Mouse (Mus musculus): ENCODE measurements around the gene Pnpo.

Pnpo gene

DNA sequence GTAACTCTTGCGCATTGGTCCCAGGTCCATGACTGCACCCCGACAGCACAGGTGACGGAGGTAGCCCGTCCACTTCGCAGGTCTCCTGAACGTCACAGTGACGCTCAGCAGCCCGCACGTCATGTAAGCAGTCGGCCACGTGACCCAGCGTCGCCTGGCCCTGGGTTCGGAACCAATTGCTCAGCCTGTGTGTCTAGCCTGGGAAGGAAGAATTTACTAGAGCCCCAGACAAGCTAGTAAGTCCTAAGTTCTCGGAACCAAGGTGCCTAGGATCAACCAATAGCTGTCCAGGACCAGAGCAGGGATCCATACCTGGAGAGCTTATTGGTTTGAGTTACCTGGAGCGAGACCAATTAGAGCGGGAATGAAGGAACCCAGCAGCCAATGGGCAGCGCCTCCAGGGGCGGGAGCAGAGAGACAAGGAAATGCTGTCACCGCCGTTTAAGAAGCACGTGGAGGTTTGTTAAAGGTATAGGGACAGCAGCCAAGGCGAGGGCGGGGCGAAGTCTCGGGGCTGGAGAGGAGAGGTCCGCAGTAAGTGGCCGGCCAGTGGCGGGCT, at the start of gene Pnpo:
TSS of gene Pnpo (minus strand) at position 241 of the 559 bp plus-strand sequence.
- CTCF ChIA-PET, result no interaction called here

- CTCF ChIA-PET, result interaction anchor here (0.7 kb wide), 1 partner anchor 20 kb away, joined by 3 read pairs; no protein-coding TSS in a partner anchor
These were observed 49.0 kb upstream of the Pnpo start for GRCm38 (mm10) chr11:96992722-96993311.

DNA sequence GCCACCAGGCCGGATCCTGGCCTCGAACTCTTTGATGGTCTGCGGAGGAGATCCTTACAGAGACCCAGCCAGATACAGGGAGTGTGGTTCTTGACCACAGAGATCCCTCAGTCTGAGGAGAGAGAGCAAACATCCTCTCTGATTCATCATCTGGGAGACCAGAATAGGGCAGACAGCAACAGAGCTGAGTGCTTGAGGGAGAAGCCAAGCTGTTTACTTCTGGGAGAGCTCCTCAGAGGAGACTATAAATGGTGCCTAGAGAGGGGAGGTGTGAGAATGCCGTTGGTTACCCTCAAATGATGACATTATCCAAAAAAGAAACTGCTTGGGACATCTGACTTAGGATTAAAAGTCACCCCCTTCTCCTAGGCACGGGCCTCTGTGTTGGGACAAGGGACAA, 47.7 kb upstream of the Pnpo start:
- CTCF ChIA-PET, result no interaction called here

DNA sequence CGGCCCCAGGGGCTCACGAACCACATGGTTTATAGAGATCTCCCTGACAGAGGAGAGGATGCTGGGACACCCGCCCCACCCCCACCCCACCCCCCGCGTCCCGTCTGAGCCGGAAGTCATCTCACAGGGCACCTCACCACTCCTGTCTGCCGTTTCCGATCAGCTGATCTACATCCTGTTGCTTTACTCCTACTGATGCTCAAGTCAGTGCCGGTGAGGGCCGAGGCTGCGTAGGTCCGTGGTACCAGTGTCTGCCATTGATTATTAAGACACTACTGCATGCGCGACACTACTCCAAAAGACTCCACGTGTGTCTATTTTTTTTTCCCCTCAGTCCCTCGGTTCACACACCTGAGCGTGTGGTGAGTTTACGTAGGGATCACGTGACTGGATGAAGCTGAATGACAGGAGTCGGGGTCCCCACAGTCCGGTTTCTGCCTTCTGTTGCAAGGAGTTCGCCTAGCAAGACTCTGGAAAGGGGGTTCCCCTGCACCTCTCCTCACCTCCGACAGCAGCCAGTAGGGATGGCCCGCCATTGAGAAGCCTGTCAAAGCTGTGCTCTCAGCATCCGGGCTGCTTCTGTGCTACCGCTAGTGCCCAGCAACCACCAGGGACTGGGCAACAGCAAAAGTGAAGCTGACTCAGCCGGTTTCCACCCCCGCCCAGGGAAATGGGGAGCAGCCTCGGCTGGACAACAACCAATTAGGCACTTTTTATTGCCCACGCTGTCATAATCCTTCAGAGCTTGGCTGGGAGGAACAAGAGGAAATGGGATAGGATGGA, 44.3 kb upstream of the Pnpo start:
- CTCF ChIA-PET, result interaction anchor here (0.6 to 3.3 kb wide), 2 partner anchors 13 to 35 kb away, joined by 4 to 15 read pairs; no protein-coding TSS in a partner anchor

DNA sequence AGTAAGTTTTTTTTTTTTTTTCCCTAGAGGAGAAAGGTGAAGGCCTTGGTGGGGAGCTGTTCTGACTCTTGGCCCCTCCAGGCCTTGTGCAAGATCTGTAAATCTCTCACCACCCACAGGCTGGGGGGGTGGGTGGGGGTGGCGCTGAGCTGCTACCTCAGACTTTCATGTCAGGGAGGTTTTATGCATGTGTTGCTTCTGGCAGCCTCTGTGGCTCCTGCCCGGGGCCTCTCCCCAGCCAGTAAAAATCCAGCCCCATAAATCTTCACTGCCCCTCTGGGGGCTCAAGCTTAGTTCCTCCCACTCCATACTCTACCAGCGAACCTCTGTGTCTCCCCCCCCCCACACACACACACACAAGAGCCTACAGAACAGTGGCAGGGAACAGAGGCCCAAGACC, 42.7 kb upstream of the Pnpo start:
- CTCF ChIA-PET, result interaction anchor here (0.6 kb wide), 1 partner anchor 314 kb away, joined by 3 read pairs; no protein-coding TSS in a partner anchor

- CTCF ChIA-PET, result interaction anchor here (1.0 to 2.8 kb wide), 2 partner anchors 12 to 37 kb away, joined by 3 to 22 read pairs; no protein-coding TSS in a partner anchor
These were observed 41.1 kb upstream of the Pnpo start for GRCm38 (mm10) chr11:96984903-96985302.

DNA sequence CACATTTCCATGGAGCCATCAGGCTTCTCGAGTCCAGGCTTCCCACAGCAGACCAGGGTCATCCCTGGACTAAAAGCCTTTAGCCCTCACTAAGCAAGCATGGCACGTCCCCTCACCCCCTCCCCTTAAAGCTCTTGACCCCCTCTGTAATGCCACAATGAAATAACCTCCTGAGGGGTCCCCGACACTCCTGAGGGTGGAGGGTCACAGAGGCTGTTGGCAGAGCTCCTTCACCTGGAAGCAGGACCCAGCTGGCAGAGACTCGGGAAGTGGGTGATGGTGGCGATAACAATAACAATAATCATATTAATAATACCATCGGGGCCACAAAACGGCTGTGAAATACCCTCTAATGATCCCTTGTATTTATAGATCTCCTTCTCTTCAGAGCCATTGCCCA, 39.1 kb upstream of the Pnpo start, which contains the start of gene Sp2:
TSS of gene Sp2 (minus strand) at position 101 of the 400 bp plus-strand sequence.
- CTCF ChIA-PET, result interaction anchor here (1.1 to 2.8 kb wide), 2 partner anchors 39 to 41 kb away, joined by 4 to 22 read pairs; no protein-coding TSS in a partner anchor

- CTCF ChIA-PET, result interaction anchor here (0.7 to 2.8 kb wide), 3 partner anchors 39 to 63 kb away, joined by 3 to 22 read pairs (median 6); no protein-coding TSS in a partner anchor
These were observed 38.6 kb upstream of the Pnpo start for GRCm38 (mm10) chr11:96982355-96982754.

GRCm38 (mm10) chr11:96981461-96981860, 37.7 kb upstream of the Pnpo start:
- CTCF ChIA-PET, result interaction anchor here (0.7 to 1.5 kb wide), 3 partner anchors 40 to 62 kb away, joined by 3 to 6 read pairs (median 4); no protein-coding TSS in a partner anchor

GRCm38 (mm10) chr11:96980021-96980420, 36.2 kb upstream of the Pnpo start:
- CTCF ChIA-PET, result interaction anchor here (0.6 to 0.7 kb wide), 2 partner anchors 62 to 118 kb away, joined by 4 to 5 read pairs; no protein-coding TSS in a partner anchor

DNA sequence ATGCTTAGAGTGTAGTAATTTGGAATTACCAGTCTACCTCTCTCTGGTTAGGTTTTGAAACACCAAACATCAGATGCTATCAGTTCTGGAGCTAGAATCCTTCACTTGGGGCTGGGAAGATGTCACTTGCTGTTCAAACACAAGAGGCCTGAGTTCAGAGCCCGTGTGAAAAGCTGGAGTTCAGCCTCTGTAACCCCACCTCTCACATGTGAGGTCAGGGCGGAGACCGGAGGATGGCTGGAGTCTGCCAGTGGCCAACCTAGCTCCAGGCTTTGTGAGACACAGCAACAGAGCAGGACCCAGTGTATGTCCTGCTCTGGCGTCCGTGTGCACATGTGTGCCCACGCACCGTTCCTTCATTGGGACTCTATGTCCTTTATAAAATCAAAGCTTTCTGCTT, 35.5 kb upstream of the Pnpo start:
- CTCF ChIA-PET, result interaction anchor here (0.7 kb wide), 1 partner anchor 72 kb away, joined by 3 read pairs; no protein-coding TSS in a partner anchor

- CTCF ChIA-PET, result interaction anchor here (0.6 to 0.7 kb wide), 2 partner anchors 72 to 391 kb away, joined by 3 to 5 read pairs; no protein-coding TSS in a partner anchor
These were observed 34.8 kb upstream of the Pnpo start for GRCm38 (mm10) chr11:96978401-96979246.

DNA sequence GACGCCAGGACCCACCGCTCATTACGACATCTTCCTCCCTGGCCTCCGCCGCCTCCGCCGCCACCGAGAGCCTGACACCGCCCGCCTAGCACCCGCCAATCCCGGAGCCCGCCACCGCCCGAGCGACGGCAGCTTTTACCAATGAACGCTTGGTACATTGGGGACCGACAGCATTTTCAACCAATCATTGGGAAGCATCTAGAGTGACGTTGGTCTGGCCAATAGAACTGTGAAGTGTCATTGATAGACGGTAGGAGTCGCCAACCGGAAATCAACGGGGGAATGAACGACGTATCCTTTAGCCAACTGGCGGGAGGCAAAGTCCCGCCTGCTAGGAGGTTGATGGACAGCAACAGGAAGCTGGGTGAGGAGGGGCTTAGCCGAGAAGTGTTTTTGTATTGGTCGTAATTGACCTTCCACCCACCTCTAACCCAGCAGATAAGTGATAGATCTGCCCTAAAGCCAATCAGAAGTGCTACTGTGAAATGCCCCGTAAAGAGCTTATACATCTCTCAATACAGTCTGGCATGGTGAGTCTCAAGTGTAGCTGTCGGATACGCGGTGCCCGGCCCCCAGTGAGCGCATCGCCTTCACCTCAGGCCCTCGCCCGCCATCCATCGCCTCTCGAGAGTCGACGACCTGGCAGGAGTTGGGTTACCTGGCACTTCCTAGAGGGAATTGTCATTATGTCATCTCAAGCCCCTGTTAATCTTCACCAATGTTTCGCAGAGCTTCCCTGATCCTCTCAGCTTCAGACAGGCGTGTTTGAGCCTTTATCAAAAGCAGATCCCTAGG, 34.0 kb upstream of the Pnpo start:
- CTCF ChIA-PET, result interaction anchor here (0.6 kb wide), 1 partner anchor 392 kb away, joined by 5 read pairs; no protein-coding TSS in a partner anchor

DNA sequence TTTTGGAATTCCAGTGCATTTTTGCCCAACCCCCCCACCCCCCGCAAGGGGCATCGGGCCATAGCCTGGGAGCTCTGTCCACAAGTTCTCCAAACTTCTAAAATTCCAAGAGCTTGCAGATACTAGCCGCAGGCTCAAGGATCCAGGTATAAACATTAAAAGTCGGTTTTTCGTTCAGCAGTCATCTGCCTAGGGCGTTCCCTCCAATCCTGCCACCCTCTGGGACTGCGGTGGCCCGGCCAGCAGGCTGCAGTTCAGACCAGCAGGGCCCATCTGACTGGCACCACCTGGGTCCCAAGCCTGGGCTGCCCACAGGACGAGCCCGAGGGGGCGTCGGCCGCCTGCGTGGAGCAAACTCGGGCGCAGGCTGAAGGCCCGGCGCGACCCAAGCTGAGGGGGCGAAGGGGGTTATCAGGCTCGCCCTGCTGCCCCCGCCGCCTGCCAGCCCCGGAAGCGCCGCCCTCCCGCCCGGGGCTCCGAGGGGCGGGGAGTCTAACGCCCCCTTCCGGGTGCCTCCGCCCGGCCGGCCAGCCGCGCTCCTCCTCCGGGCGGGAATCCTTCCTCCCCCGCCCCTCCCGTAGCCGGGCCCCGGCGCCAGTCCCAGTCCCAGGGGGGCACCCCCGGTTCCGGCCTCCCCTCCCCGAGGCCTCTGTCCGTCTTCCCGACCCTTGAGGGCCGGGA, 33.3 kb upstream of the Pnpo start:
- CTCF ChIA-PET, result no interaction called here

DNA sequence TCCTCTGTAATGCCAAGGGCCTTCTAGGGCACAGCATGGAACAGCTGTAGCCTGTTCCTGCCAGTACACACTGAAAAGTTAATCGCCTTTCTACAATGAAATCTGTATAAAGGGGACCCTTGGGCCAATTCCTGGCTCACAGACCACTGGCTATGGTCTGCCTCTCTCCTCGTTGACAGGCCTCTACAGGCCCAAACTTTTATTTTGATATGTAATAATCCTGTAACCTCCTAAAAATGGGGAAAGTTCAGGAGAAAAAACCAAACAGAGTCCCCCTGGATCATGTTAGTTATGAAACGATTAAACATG, 32.5 kb upstream of the Pnpo start:
- CTCF ChIA-PET, result no interaction called here

DNA sequence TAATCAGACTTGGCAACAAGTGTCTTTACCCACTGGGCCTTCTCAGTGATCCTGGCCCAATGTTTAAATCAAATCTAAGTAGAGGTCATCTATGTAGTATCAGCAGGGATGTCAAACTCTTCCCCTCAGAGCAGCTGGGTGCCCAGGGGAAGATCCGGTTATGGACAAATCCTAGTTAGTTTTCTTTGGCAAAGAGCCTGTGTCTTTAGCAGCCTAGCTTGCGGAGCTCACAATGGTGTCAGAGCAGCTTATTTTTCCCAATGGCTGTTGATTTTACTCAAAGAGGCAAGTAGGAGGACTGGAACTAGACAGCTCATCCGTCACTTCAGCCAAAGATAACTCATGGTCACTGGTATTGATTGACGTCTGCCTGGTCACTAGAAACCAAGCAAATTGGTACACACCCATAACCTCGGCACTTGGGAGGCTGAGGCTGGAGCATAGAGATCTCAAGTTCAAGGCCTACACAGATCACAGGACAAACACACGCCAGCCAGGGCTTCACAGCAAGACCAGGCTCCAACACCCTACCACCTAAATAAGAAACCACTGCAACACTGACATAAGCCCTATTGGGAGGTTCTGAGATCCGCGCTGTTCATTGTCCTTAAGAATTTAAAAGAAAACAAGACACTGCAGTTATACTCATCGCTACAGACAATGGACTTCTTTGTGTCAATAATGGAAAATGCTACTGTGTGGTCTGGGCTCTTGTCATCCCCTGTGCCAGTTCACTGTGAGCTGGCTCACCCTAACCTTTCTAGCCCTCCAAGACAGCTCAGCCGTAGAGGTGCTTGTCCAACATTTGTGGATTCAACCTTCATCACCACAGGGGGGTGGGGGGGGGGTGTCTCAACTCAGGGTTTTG, 32.0 kb upstream of the Pnpo start:
- CTCF ChIA-PET, result no interaction called here

- CTCF ChIA-PET, result no interaction called here
These were observed 31.0 kb upstream of the Pnpo start for GRCm38 (mm10) chr11:96974813-96975212.

DNA sequence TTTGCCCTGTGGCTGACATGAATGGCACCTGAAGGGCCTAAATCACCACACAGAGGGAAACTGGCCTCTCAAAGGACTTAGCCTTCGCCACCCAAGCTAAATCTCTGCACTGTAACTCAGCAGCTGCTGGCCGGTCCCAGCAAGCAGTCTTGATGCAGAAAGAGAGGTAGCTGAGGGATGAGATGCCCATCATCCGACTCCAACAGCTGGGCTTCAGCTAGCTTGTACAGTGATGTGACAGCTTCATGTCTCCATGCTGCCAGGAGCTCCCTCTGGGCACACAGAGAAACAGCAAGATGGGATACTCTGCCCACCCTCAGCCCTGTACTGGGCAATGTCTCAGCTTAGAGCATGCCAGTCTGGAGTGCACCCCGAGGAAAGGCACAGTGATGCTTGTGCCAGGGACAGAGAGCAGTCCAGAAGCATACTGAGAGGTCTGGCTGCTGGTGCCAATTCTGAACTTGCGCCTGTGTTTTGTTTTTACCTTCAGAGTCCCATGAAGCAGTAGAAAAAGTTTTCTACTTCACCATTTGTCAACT, 29.7 kb upstream of the Pnpo start:
- CTCF ChIA-PET, result interaction anchor here (0.6 to 0.7 kb wide), 3 partner anchors 39 to 1057 kb away, joined by 3 to 4 read pairs (median 3); no protein-coding TSS in a partner anchor

Measured in spleen, embryonic (tissue).